ENCODE assay signal across 27 mouse cellular contexts in genomic region chr1:36566425-36566824, GRCm38 (mm10). TPM values are rescaled to one million over a fixed set of nuclear protein-coding genes. Genes with fewer than 3 reads are reported as not detected.
A peak's percentile ranks its signal among the peaks of the same experiment; 100 is the strongest.
DNase-seq lines count a peak whose midpoint lies in the region; ATAC-seq and TF ChIP-seq lines count a peak whose summit lies in the region.
"Had no signal": no experiment of that assay in that cellular context is flagged by ENCODE, and none has a peak within 500 bp of the region (broad histone marks: within the 10 kb centered on the region; RNA-seq: fewer than 3 reads in every experiment).

No protein-coding gene starts in this region.

- no peaks in the 10 kb centered on the region for H3K36me3 ChIP-seq in hindbrain, embryonic 10.5 days
- no peaks in the 10 kb centered on the region for H3K36me3 ChIP-seq in hindbrain, postnatal 0 days (ENCODE audit: insufficient read depth, low read length)
- H3K36me3 ChIP-seq in midbrain, embryonic 12.5 days: no peaks in the 10 kb centered on the region
- no peaks in the 10 kb centered on the region for H3K36me3 ChIP-seq in midbrain, embryonic 15.5 days (replicated peaks)
- H3K36me3 ChIP-seq in embryonic facial prominence, embryonic 11.5 days (replicated peaks; ENCODE audit: control insufficient read depth, insufficient read depth, low read depth, low read length): no peaks in the 10 kb centered on the region
- H3K36me3 ChIP-seq in stomach, postnatal 0 days (ENCODE audit: control insufficient read depth, insufficient read depth, low read length): no peaks in the 10 kb centered on the region
- H3K36me3 ChIP-seq: G1E; hindbrain, embryonic 15.5 days; liver, embryonic 15.5 days had no signal

- no peak overlapping the region for H3K4me3 ChIP-seq in hindbrain, embryonic 10.5 days
- no peak overlapping the region for H3K4me3 ChIP-seq in hindbrain, postnatal 0 days (ENCODE audit: low read length)
- no peak overlapping the region for H3K4me3 ChIP-seq in midbrain, embryonic 12.5 days
- H3K4me3 ChIP-seq in midbrain, embryonic 15.5 days: no peak overlapping the region
- no peak overlapping the region for H3K4me3 ChIP-seq in embryonic facial prominence, embryonic 11.5 days (ENCODE audit: low read depth, low read length)
- H3K4me3 ChIP-seq in stomach, postnatal 0 days (ENCODE audit: low read depth, low read length): no peak overlapping the region
- H3K4me3 ChIP-seq: erythroblast, embryonic 14.5 days; hindbrain, embryonic 15.5 days; left cerebral cortex, adult 2 months; liver, embryonic 15.5 days; myocyte had no signal

- TF ChIP-seq CTCF in hindbrain, postnatal 0 days (IDR thresholded peaks at IDR 0.05; ENCODE audit: low read depth): no peak
- TF ChIP-seq CTCF in stomach, postnatal 0 days (IDR thresholded peaks at IDR 0.05; ENCODE audit: low read depth): peak; percentile 15; the same call in 1 of the 2 replicates

- no peak for ATAC-seq in hindbrain, postnatal 0 days
- no peak for ATAC-seq in midbrain, embryonic 12.5 days (ENCODE audit: low FRiP score, low read depth)
- no peak for ATAC-seq in midbrain, embryonic 15.5 days (replicated peaks)
- ATAC-seq in embryonic facial prominence, embryonic 11.5 days (replicated peaks; ENCODE audit: insufficient number of reproducible peaks, low FRiP score, low TSS enrichment, low read depth): no peak
- ATAC-seq in stomach, postnatal 0 days (ENCODE audit: low FRiP score, low TSS enrichment): no peak
- no peak for ATAC-seq in megakaryocyte, adult 5-6 weeks (ENCODE audit: poor library complexity, severe bottlenecking)
- ATAC-seq: forebrain, embryonic 16.5 days had no signal

- no peak for TF ChIP-seq EP300 in stomach, postnatal 0 days (optimal IDR thresholded peaks at IDR 0.05)

- peaks cover 68% of the 10 kb centered on the region for H3K4me1 ChIP-seq in hindbrain, embryonic 10.5 days (replicated peaks)
- no peaks in the 10 kb centered on the region for H3K4me1 ChIP-seq in hindbrain, postnatal 0 days (ENCODE audit: insufficient read depth, low read length)
- H3K4me1 ChIP-seq in midbrain, embryonic 12.5 days: peaks cover 6% of the 10 kb centered on the region; the same call in 1 of the 2 replicates
- no peaks in the 10 kb centered on the region for H3K4me1 ChIP-seq in midbrain, embryonic 15.5 days
- H3K4me1 ChIP-seq in embryonic facial prominence, embryonic 11.5 days (ENCODE audit: control insufficient read depth, insufficient read depth, low read length): no peaks in the 10 kb centered on the region
- H3K4me1 ChIP-seq in stomach, postnatal 0 days (replicated peaks; ENCODE audit: control insufficient read depth, insufficient read depth): peaks cover 13% of the 10 kb centered on the region

- H3K27ac ChIP-seq in hindbrain, embryonic 10.5 days: peak overlapping the region; percentile 77
- H3K27ac ChIP-seq in hindbrain, postnatal 0 days: no peak overlapping the region
- peak overlapping the region; percentile 39 for H3K27ac ChIP-seq in midbrain, embryonic 12.5 days (replicated peaks)
- H3K27ac ChIP-seq in midbrain, embryonic 15.5 days: no peak overlapping the region
- no peak overlapping the region for H3K27ac ChIP-seq in embryonic facial prominence, embryonic 11.5 days (replicated peaks; ENCODE audit: low read depth, low read length)
- no peak overlapping the region for H3K27ac ChIP-seq in stomach, postnatal 0 days (replicated peaks)
- H3K27ac ChIP-seq: hindbrain, embryonic 15.5 days; left cerebral cortex, adult 2 months; liver, embryonic 15.5 days had no signal

- WGBS in hindbrain, embryonic 10.5 days: 9% methylated on average over 2 of the region's 2 CpGs
- 20% methylated on average over 2 of the region's 2 CpGs for WGBS in hindbrain, postnatal 0 days
- WGBS in midbrain, embryonic 12.5 days: 5% methylated on average over 2 of the region's 2 CpGs
- 4% methylated on average over 2 of the region's 2 CpGs for WGBS in midbrain, embryonic 15.5 days
- WGBS in embryonic facial prominence, embryonic 11.5 days: 4% methylated on average over 2 of the region's 2 CpGs
- WGBS in stomach, postnatal 0 days: 27% methylated on average over 2 of the region's 2 CpGs

- no peak for DNase-seq in hindbrain, embryonic 10.5 days (ENCODE audit: low spot score)
- no peak for DNase-seq in hindbrain, postnatal 0 days (ENCODE audit: low spot score)
- no peak for DNase-seq in embryonic facial prominence, embryonic 11.5 days (ENCODE audit: low spot score)
- DNase-seq in stomach, postnatal 0 days (ENCODE audit: low spot score): no peak
- no peak for DNase-seq in Muller cell, postnatal 12 days (ENCODE audit: inconsistent ontology term)
- DNase-seq: cerebellum, adult 11 months; cerebellum, postnatal 14 days; heart, adult 11 months; kidney, adult 9 months; lung, postnatal 10 days; right cerebral cortex, adult 18-20 months; thymus, adult 2 months had no signal

- H3K4me2 ChIP-seq in hindbrain, postnatal 0 days (ENCODE audit: low read depth, low read length): no peak overlapping the region
- no peak overlapping the region for H3K4me2 ChIP-seq in midbrain, embryonic 12.5 days (replicated peaks)
- H3K4me2 ChIP-seq in midbrain, embryonic 15.5 days: no peak overlapping the region
- no peak overlapping the region for H3K4me2 ChIP-seq in embryonic facial prominence, embryonic 11.5 days (ENCODE audit: low read depth, low read length)
- no peak overlapping the region for H3K4me2 ChIP-seq in stomach, postnatal 0 days (replicated peaks; ENCODE audit: low read depth)
- H3K4me2 ChIP-seq: hindbrain, embryonic 15.5 days; liver, embryonic 15.5 days; midbrain, embryonic 11.5 days had no signal

- H3K9ac ChIP-seq in hindbrain, postnatal 0 days (replicated peaks; ENCODE audit: low read length): no peak overlapping the region
- H3K9ac ChIP-seq in midbrain, embryonic 12.5 days (replicated peaks): no peak overlapping the region; the same call in 1 of the 2 replicates
- H3K9ac ChIP-seq in midbrain, embryonic 15.5 days: no peak overlapping the region
- 0 out of 2 replicates have a peak overlapping the region, but pooled peaks have one; percentile 9 for H3K9ac ChIP-seq in embryonic facial prominence, embryonic 11.5 days (replicated peaks; ENCODE audit: low read length)
- H3K9ac ChIP-seq in stomach, postnatal 0 days (ENCODE audit: low read length): no peak overlapping the region
- H3K9ac ChIP-seq: hindbrain, embryonic 15.5 days; liver, embryonic 15.5 days had no signal

- H3K9me3 ChIP-seq in hindbrain, embryonic 10.5 days: no peaks in the 10 kb centered on the region
- no peaks in the 10 kb centered on the region for H3K9me3 ChIP-seq in hindbrain, postnatal 0 days (ENCODE audit: low read length)
- no peaks in the 10 kb centered on the region for H3K9me3 ChIP-seq in midbrain, embryonic 12.5 days
- H3K9me3 ChIP-seq in midbrain, embryonic 15.5 days: no peaks in the 10 kb centered on the region
- no peaks in the 10 kb centered on the region for H3K9me3 ChIP-seq in embryonic facial prominence, embryonic 11.5 days (replicated peaks; ENCODE audit: control insufficient read depth, low read length)
- no peaks in the 10 kb centered on the region for H3K9me3 ChIP-seq in stomach, postnatal 0 days (ENCODE audit: control insufficient read depth, low read length)
- H3K9me3 ChIP-seq: G1E; hindbrain, embryonic 15.5 days; liver, embryonic 15.5 days had no signal

- no peaks in the 10 kb centered on the region for H3K27me3 ChIP-seq in hindbrain, embryonic 10.5 days (ENCODE audit: insufficient read depth, poor library complexity, severe bottlenecking)
- H3K27me3 ChIP-seq in hindbrain, postnatal 0 days (ENCODE audit: insufficient read depth, low read length): no peaks in the 10 kb centered on the region
- H3K27me3 ChIP-seq in midbrain, embryonic 12.5 days: peaks cover 6% of the 10 kb centered on the region
- H3K27me3 ChIP-seq in midbrain, embryonic 15.5 days (replicated peaks): no peaks in the 10 kb centered on the region
- H3K27me3 ChIP-seq in embryonic facial prominence, embryonic 11.5 days (ENCODE audit: control insufficient read depth, insufficient read depth, low read length): no peaks in the 10 kb centered on the region
- H3K27me3 ChIP-seq in stomach, postnatal 0 days (ENCODE audit: control insufficient read depth, insufficient read depth, low read length): no peaks in the 10 kb centered on the region
- H3K27me3 ChIP-seq: hindbrain, embryonic 15.5 days had no signal

RNA-seq across cellular contexts. Expression of gene Sema4c, which starts 8.3 kb away (rescaled TPM):
- polyA plus RNA-seq in hindbrain, embryonic 10.5 days (2016; fragmentation: Nextera tagmentation; extraction: Ambion mirVana): 25.4 and 29.6 TPM in 2 replicates
- 32.3 and 40.5 TPM in 2 replicates for total RNA-seq in hindbrain, postnatal 0 days (2014; rRNA removed)
- polyA plus RNA-seq in hindbrain, postnatal 0 days (2015; fragmentation: Nextera tagmentation; extraction: Ambion mirVana): 14.4 and 14.7 TPM in 2 replicates
- polyA plus RNA-seq in midbrain, embryonic 12.5 days (2016; fragmentation: Nextera tagmentation; extraction: Ambion mirVana): 35.2 and 37.6 TPM in 2 replicates
- 34.3 and 37.4 TPM in 2 replicates for polyA plus RNA-seq in midbrain, embryonic 15.5 days (2015; fragmentation: Nextera tagmentation; extraction: Ambion mirVana)
- polyA plus RNA-seq in embryonic facial prominence, embryonic 11.5 days (2014; fragmentation: Nextera tagmentation; extraction: Ambion mirVana): 3.7 and 4.4 TPM in 2 replicates
- polyA plus RNA-seq in stomach, postnatal 0 days (2015; fragmentation: Nextera tagmentation; extraction: Ambion mirVana): 5.0 and 5.1 TPM in 2 replicates
- total RNA-seq in megakaryocyte, adult 5-6 weeks (2015): 1.5 and 2.1 TPM in 2 replicates
- 1.8 and 3.6 TPM in 2 replicates for total RNA-seq in megakaryocyte, adult 5-6 weeks (2017)
- polyA plus RNA-seq: G1E had no signal

RNA-seq across cellular contexts. Expression of gene Ankrd39, which starts 19.2 kb away (rescaled TPM):
- polyA plus RNA-seq in hindbrain, embryonic 10.5 days (2016; fragmentation: Nextera tagmentation; extraction: Ambion mirVana): 16.9 and 20.6 TPM in 2 replicates
- 38.1 and 55.1 TPM in 2 replicates for total RNA-seq in hindbrain, postnatal 0 days (2014; rRNA removed)
- 30.8 and 32.5 TPM in 2 replicates for polyA plus RNA-seq in hindbrain, postnatal 0 days (2015; fragmentation: Nextera tagmentation; extraction: Ambion mirVana)
- 19.6 and 19.8 TPM in 2 replicates for polyA plus RNA-seq in midbrain, embryonic 12.5 days (2016; fragmentation: Nextera tagmentation; extraction: Ambion mirVana)
- polyA plus RNA-seq in midbrain, embryonic 15.5 days (2015; fragmentation: Nextera tagmentation; extraction: Ambion mirVana): 31.5 and 32.5 TPM in 2 replicates
- 11.9 and 14.4 TPM in 2 replicates for polyA plus RNA-seq in embryonic facial prominence, embryonic 11.5 days (2014; fragmentation: Nextera tagmentation; extraction: Ambion mirVana)
- polyA plus RNA-seq in stomach, postnatal 0 days (2015; fragmentation: Nextera tagmentation; extraction: Ambion mirVana): 19.5 and 20.1 TPM in 2 replicates
- 3.6 and 4.9 TPM in 2 replicates for total RNA-seq in megakaryocyte, adult 5-6 weeks (2015)
- 2.2 and 2.9 TPM in 2 replicates for total RNA-seq in megakaryocyte, adult 5-6 weeks (2017)

RNA-seq across cellular contexts. Expression of gene Gm42417, which starts 27.2 kb away (rescaled TPM):
- polyA plus RNA-seq in hindbrain, embryonic 10.5 days (2016; fragmentation: Nextera tagmentation; extraction: Ambion mirVana): 0.75 TPM in 1 of 2 replicates, not detected in the other
- not detected in 2 replicates for total RNA-seq in hindbrain, postnatal 0 days (2014; rRNA removed)
- not detected in 2 replicates for polyA plus RNA-seq in hindbrain, postnatal 0 days (2015; fragmentation: Nextera tagmentation; extraction: Ambion mirVana)
- 0.55 TPM in 1 of 2 replicates, not detected in the other for polyA plus RNA-seq in midbrain, embryonic 12.5 days (2016; fragmentation: Nextera tagmentation; extraction: Ambion mirVana)
- 0.33 and 0.81 TPM in 2 replicates for polyA plus RNA-seq in midbrain, embryonic 15.5 days (2015; fragmentation: Nextera tagmentation; extraction: Ambion mirVana)
- polyA plus RNA-seq in embryonic facial prominence, embryonic 11.5 days (2014; fragmentation: Nextera tagmentation; extraction: Ambion mirVana): not detected in 2 replicates
- 0.28 and 0.33 TPM in 2 replicates for polyA plus RNA-seq in stomach, postnatal 0 days (2015; fragmentation: Nextera tagmentation; extraction: Ambion mirVana)
- not detected in 2 replicates for total RNA-seq in megakaryocyte, adult 5-6 weeks (2015)
- not detected in 2 replicates for total RNA-seq in megakaryocyte, adult 5-6 weeks (2017)
- total RNA-seq: adrenal gland, adult 18-20 months; G1E; left cerebral cortex, adult 2 months had no signal
- polyA plus RNA-seq: erythroblast, embryonic 14.5 days; heart, postnatal 0 days; liver, embryonic 15.5 days; midbrain, embryonic 11.5 days; small intestine, adult 2 months; stomach, embryonic 14.5 days; thymus, adult 2 months had no signal

RNA-seq across cellular contexts. Expression of gene Ankrd23, which starts 29.7 kb away (rescaled TPM):
- 15.7 and 18.0 TPM in 2 replicates for polyA plus RNA-seq in hindbrain, embryonic 10.5 days (2016; fragmentation: Nextera tagmentation; extraction: Ambion mirVana)
- total RNA-seq in hindbrain, postnatal 0 days (2014; rRNA removed): 8.1 and 11.5 TPM in 2 replicates
- 11.2 and 12.7 TPM in 2 replicates for polyA plus RNA-seq in hindbrain, postnatal 0 days (2015; fragmentation: Nextera tagmentation; extraction: Ambion mirVana)
- 19.8 and 21.1 TPM in 2 replicates for polyA plus RNA-seq in midbrain, embryonic 12.5 days (2016; fragmentation: Nextera tagmentation; extraction: Ambion mirVana)
- polyA plus RNA-seq in midbrain, embryonic 15.5 days (2015; fragmentation: Nextera tagmentation; extraction: Ambion mirVana): 19.0 and 23.5 TPM in 2 replicates
- 4.6 and 6.0 TPM in 2 replicates for polyA plus RNA-seq in embryonic facial prominence, embryonic 11.5 days (2014; fragmentation: Nextera tagmentation; extraction: Ambion mirVana)
- polyA plus RNA-seq in stomach, postnatal 0 days (2015; fragmentation: Nextera tagmentation; extraction: Ambion mirVana): 6.1 and 8.5 TPM in 2 replicates
- total RNA-seq in megakaryocyte, adult 5-6 weeks (2015): 2.3 and 2.4 TPM in 2 replicates
- total RNA-seq in megakaryocyte, adult 5-6 weeks (2017): 2.2 and 9.8 TPM in 2 replicates

RNA-seq across cellular contexts. Expression of gene Cnnm3, which starts 54.8 kb away (rescaled TPM):
- 3.2 and 3.5 TPM in 2 replicates for polyA plus RNA-seq in hindbrain, embryonic 10.5 days (2016; fragmentation: Nextera tagmentation; extraction: Ambion mirVana)
- total RNA-seq in hindbrain, postnatal 0 days (2014; rRNA removed): 28.4 and 35.9 TPM in 2 replicates
- polyA plus RNA-seq in hindbrain, postnatal 0 days (2015; fragmentation: Nextera tagmentation; extraction: Ambion mirVana): 5.2 and 5.4 TPM in 2 replicates
- polyA plus RNA-seq in midbrain, embryonic 12.5 days (2016; fragmentation: Nextera tagmentation; extraction: Ambion mirVana): 3.8 and 4.6 TPM in 2 replicates
- polyA plus RNA-seq in midbrain, embryonic 15.5 days (2015; fragmentation: Nextera tagmentation; extraction: Ambion mirVana): 5.2 and 5.8 TPM in 2 replicates
- 3.5 and 5.4 TPM in 2 replicates for polyA plus RNA-seq in embryonic facial prominence, embryonic 11.5 days (2014; fragmentation: Nextera tagmentation; extraction: Ambion mirVana)
- 1.6 and 2.0 TPM in 2 replicates for polyA plus RNA-seq in stomach, postnatal 0 days (2015; fragmentation: Nextera tagmentation; extraction: Ambion mirVana)
- total RNA-seq in megakaryocyte, adult 5-6 weeks (2015): 14.4 and 15.1 TPM in 2 replicates
- total RNA-seq in megakaryocyte, adult 5-6 weeks (2017): 6.8 and 11.1 TPM in 2 replicates

Comparison
In these comparisons a context has a peak if more than half of its experiments do, and no peak if none do; other contexts are left out.
1. H3K27ac ChIP-seq: peak in hindbrain, embryonic 10.5 days (single experiment) and midbrain, embryonic 12.5 days (single experiment); none in hindbrain, postnatal 0 days (single experiment), midbrain, embryonic 15.5 days (single experiment), embryonic facial prominence, embryonic 11.5 days (single experiment) and stomach, postnatal 0 days (single experiment).